Mouse (Mus musculus) limb, embryonic 11.5 days (tissue): ENCODE results near the gene Podxl. TPM values are rescaled to one million over a fixed set of nuclear protein-coding genes. Genes with fewer than 3 reads are reported as not detected.

Source experiments
- ATAC-seq: fragments of 200-750 bp; cut with Nextera tagmentation; 2 replicates; pipeline ENCODE4 v1.8.0; 2017; ENCODE audit warnings: low read depth; ENCODE audit not compliant: insufficient number of reproducible peaks, low FRiP score, low TSS enrichment
- DNase-seq: peaks from one replicate; pipeline ENCODE4 v3.0.0-alpha.2; 2015; ENCODE audit warnings: low spot score
- H3K27ac ChIP-seq: fragments of 300-500 bp; sonication (generic); replicated peaks from 2 replicates; pipeline ENCODE4 v1.5.1; 2014; ENCODE audit warnings: low read depth, mild to moderate bottlenecking, low read length
- H3K27me3 ChIP-seq: fragments of 300-500 bp; sonication (generic); 2 replicates; pipeline ENCODE4 v1.6.1; 2014; ENCODE audit warnings: mild to moderate bottlenecking, low read length, mixed read lengths; ENCODE audit not compliant: control insufficient read depth, insufficient read depth
- H3K36me3 ChIP-seq: fragments of 300-500 bp; sonication (generic); 2 replicates; pipeline ENCODE4 v1.6.1; 2014; ENCODE audit warnings: mild to moderate bottlenecking, low read length, moderate library complexity, mixed read lengths; ENCODE audit not compliant: control insufficient read depth, insufficient read depth
- H3K4me1 ChIP-seq: fragments of 300-500 bp; sonication (generic); 2 replicates; pipeline ENCODE4 v1.6.1; 2014; ENCODE audit warnings: low read length, mixed read lengths; ENCODE audit not compliant: control insufficient read depth, insufficient read depth
- H3K4me2 ChIP-seq: fragments of 300-500 bp; sonication (generic); 2 replicates; pipeline ENCODE4 v1.6.1; 2014; ENCODE audit warnings: low read depth, mild to moderate bottlenecking, moderate library complexity; ENCODE audit not compliant: severe bottlenecking
- H3K4me3 ChIP-seq: fragments of 300-500 bp; sonication (generic); 2 replicates; pipeline ENCODE4 v1.5.1; 2014; ENCODE audit warnings: low read depth, low read length
- H3K9ac ChIP-seq: fragments of 300-500 bp; sonication (generic); 2 replicates; pipeline ENCODE4 v1.6.1; 2014; ENCODE audit warnings: mild to moderate bottlenecking, low read length
- H3K9me3 ChIP-seq: fragments of 300-500 bp; sonication (generic); 2 replicates; pipeline ENCODE4 v1.6.1; 2016; ENCODE audit warnings: low read length; ENCODE audit not compliant: control insufficient read depth
- WGBS: fragments of 180-500 bp; shearing (Covaris S2); extraction: QIAGEN DNeasy Blood & Tissue Kit; methylation state at CpG from one replicate; pipeline ENCODE4 v1.1.7; 2014; 5-methylcytosine and 5-hydroxymethylcytosine counted together
- polyA plus RNA-seq: library from polyadenylated mRNA; unstranded; fragments of >200 nt; fragmentation: Nextera tagmentation; extraction: Ambion mirVana; gene quantifications from 2 replicates; pipeline ENCODE4 v1.2.1, GENCODE M21; 2014

The Podxl gene
- polyA plus RNA-seq, 1 experiment from 2014 or later = 6.1 TPM

GRCm38 (mm10) chr6:31495122-31495731 is 68.6 kb downstream of the Podxl start:
- H3K4me2 ChIP-seq = no peak overlapping the region
- peaks cover 3% of the 10 kb centered on the region; the same call in 1 of the 2 replicates for H3K36me3 ChIP-seq
- H3K9ac ChIP-seq = no peak overlapping the region
- WGBS = 91% methylated on average over 2 of the region's 2 CpGs
- DNase-seq = no peak
- H3K27me3 ChIP-seq = no peaks in the 10 kb centered on the region
- no peaks in the 10 kb centered on the region for H3K9me3 ChIP-seq
- H3K27ac ChIP-seq = no peak overlapping the region
- no peak for ATAC-seq
- no peak overlapping the region for H3K4me3 ChIP-seq
- H3K4me1 ChIP-seq = no peaks in the 10 kb centered on the region

- no peaks in the 10 kb centered on the region for H3K4me1 ChIP-seq
- ATAC-seq (no peak), DNase-seq (no peak)
- H3K9me3 ChIP-seq = no peaks in the 10 kb centered on the region
- H3K9ac ChIP-seq = no peak overlapping the region
- no peaks in the 10 kb centered on the region for H3K27me3 ChIP-seq
- H3K27ac ChIP-seq = no peak overlapping the region
- WGBS = 93% methylated on average over 7 of the region's 7 CpGs
- H3K4me2 ChIP-seq = no peak overlapping the region
- no peak overlapping the region for H3K4me3 ChIP-seq
- H3K36me3 ChIP-seq = no peaks in the 10 kb centered on the region; the same call in 1 of the 2 replicates
Observed at GRCm38 (mm10) chr6:31489950-31490349, 73.8 kb downstream of the Podxl start.

DNA sequence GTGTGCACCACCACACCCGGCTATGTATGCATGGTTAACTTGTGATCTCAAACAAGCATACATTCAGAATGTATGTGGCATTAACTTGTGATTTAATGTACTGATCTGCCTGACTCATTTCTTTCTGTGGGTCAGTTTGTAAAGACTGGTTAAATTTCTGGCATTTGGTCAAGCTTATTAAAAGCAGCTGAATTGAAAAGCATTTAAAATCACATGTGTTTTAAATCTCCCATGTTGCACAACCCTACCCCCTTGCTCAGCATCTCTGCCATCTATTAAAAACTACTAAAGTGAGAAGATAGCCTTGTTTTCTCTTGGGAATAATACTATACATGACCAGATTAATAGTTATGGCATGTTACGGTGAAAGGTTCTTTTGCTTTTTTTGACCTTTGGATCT is 77.2 kb downstream of the Podxl start:
- H3K9me3 ChIP-seq = no peaks in the 10 kb centered on the region
- H3K4me1 ChIP-seq = no peaks in the 10 kb centered on the region
- no peaks in the 10 kb centered on the region for H3K27me3 ChIP-seq
- H3K36me3 ChIP-seq = no peaks in the 10 kb centered on the region; the same call in 1 of the 2 replicates
- H3K4me3 ChIP-seq = no peak overlapping the region
- WGBS = 73% methylated on average over 2 of the region's 2 CpGs
- no peak overlapping the region for H3K9ac ChIP-seq
- ATAC-seq (no peak), DNase-seq (no peak)
- no peak overlapping the region for H3K27ac ChIP-seq
- no peak overlapping the region for H3K4me2 ChIP-seq

- no peak for ATAC-seq
- Histone ChIP-seq H3K4me3 (no peak overlapping the region), H3K4me1 (no peaks in the 10 kb centered on the region), H3K9ac (no peak overlapping the region), H3K27me3 (no peaks in the 10 kb centered on the region), H3K36me3 (no peaks in the 10 kb centered on the region), H3K27ac (no peak overlapping the region), H3K9me3 (no peaks in the 10 kb centered on the region), H3K4me2 (no peak overlapping the region)
- DNase-seq = no peak
- 80% methylated on average over 4 of the region's 4 CpGs for WGBS
Observed at GRCm38 (mm10) chr6:31480008-31480407, 83.8 kb downstream of the Podxl start.

DNA sequence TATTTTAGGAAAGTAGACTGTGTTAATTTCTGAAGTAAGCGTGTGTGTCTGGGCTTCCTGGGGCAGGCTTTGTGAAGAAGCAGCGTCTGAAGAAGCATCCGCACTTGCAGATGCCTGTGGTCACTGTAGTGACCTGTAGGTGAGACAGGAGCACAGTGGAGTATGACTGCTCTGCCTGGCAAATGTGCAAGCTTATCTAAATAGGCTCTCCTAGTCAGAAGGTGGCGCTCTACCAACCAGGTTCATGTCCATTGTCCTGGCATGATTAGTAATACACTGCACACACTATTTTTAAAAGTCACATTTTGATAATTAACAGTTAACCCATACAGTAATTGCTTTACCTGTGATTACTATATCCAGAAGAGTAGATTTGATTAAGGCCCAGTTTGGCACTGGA is 85.6 kb downstream of the Podxl start:
- Histone ChIP-seq H3K9ac (no peak overlapping the region), H3K27me3 (no peaks in the 10 kb centered on the region), H3K4me3 (no peak overlapping the region), H3K27ac (no peak overlapping the region), H3K36me3 (no peaks in the 10 kb centered on the region), H3K4me2 (no peak overlapping the region), H3K4me1 (no peaks in the 10 kb centered on the region), H3K9me3 (no peaks in the 10 kb centered on the region)
- 76% methylated on average over 4 of the region's 4 CpGs for WGBS
- DNase-seq (no peak), ATAC-seq (no peak)

Other genes starting within 250 kb of the Podxl start
- 207 and 213 TPM in 2 replicates for gene Mkln1, start 165.2 kb downstream of the Podxl start, polyA plus RNA-seq